Mouse (Mus musculus) embryonic fibroblast, embryonic 13.5 days (primary cell): ENCODE data around the gene Paqr9.

Experiments used
- CTCF ChIP-seq: IDR thresholded peaks from 2 replicates; pipeline ENCODE4 v1.5.1; 2011; ENCODE audit warnings: mild to moderate bottlenecking, control low read depth, low read length, moderate library complexity, borderline replicate concordance; ENCODE audit not compliant: insufficient read depth
- POLR2A ChIP-seq: IDR thresholded peaks from 2 replicates; pipeline ENCODE4 v1.6.1; 2011; ENCODE audit warnings: low read depth, mild to moderate bottlenecking, control low read depth, low read length, moderate library complexity

DNA sequence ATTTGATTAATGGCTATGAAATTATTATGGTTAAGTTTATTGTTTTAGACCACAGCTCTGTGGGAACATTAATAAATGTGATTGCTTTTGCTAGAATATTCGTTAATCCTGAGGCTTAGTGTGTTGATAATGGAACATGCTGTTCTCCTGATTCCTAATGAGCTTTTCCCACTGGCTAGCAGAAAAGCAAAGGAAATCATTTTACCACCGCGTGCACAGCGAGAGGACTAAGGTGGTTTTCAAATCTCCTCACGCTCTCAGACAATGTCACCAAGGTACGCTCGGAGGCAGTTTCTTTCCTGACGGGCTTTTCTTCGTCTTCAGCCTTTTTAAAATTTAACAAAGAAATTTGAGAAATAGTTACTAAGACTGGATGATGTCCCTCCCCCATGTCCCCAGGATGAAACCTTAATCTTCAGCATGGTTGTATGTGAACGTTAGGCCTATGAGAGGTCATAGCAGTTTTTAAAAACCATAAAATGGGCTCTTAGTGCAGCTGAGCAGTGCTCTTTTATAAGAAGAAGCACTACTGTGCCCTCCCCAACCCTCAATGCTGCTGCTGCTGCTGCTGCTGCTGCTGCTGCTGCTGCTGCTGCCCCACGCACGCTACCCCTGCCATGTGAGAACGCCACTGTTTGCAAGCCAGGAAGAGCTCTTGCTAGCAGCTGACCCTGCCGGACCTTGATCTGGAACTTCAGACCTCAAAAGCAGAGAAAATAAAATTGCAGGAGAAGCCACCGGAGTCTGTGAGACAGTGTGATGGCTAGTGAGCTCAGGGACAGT, 17.6 kb upstream of the Paqr9 start:
- TF ChIP-seq CTCF, result no peak
- TF ChIP-seq POLR2A, result no peak
